Mouse (Mus musculus) forebrain, embryonic 15.5 days (tissue): ENCODE results near the gene Aqp7. TPM values are rescaled to one million over a fixed set of nuclear protein-coding genes. Genes with fewer than 3 reads are reported as not detected.
"Not testable (repeated sequence)": the region's sequence is repeated elsewhere in the genome, so short reads cannot be mapped to it uniquely, and the experiment has no call there.

Experiments
- ATAC-seq: fragments of 200-750 bp; cut with Nextera tagmentation; replicated peaks from 2 replicates; pipeline ENCODE4 v1.8.0; 2017; ENCODE audit warnings: mild to moderate bottlenecking, moderate TSS enrichment, moderate library complexity
- H3K27ac ChIP-seq: fragments of 300-500 bp; sonication (generic); replicated peaks from 2 replicates; pipeline ENCODE4 v1.5.1; 2015; ENCODE audit warnings: mild to moderate bottlenecking, inconsistent platforms
- H3K27me3 ChIP-seq: fragments of 300-500 bp; sonication (generic); 2 replicates; pipeline ENCODE4 v1.6.1; 2015; ENCODE audit warnings: inconsistent platforms
- H3K36me3 ChIP-seq: fragments of 300-500 bp; sonication (generic); 2 replicates; pipeline ENCODE4 v1.6.1; 2015; ENCODE audit warnings: mild to moderate bottlenecking, inconsistent platforms
- H3K4me1 ChIP-seq: fragments of 300-500 bp; sonication (generic); 2 replicates; pipeline ENCODE4 v1.6.1; 2015; ENCODE audit warnings: inconsistent platforms
- H3K4me2 ChIP-seq: fragments of 300-500 bp; sonication (generic); replicated peaks from 2 replicates; pipeline ENCODE4 v1.6.1; 2015; ENCODE audit warnings: mild to moderate bottlenecking, inconsistent platforms
- H3K4me3 ChIP-seq: fragments of 300-500 bp; sonication (generic); 2 replicates; pipeline ENCODE4 v1.5.1; 2015; ENCODE audit warnings: mild to moderate bottlenecking, inconsistent platforms
- H3K9ac ChIP-seq: fragments of 300-500 bp; sonication (generic); replicated peaks from 2 replicates; pipeline ENCODE4 v1.6.1; 2015; ENCODE audit warnings: mild to moderate bottlenecking, inconsistent platforms
- H3K9me3 ChIP-seq: fragments of 300-500 bp; sonication (generic); 2 replicates; pipeline ENCODE4 v1.6.1; 2016; ENCODE audit warnings: inconsistent platforms
- WGBS: fragments of 180-500 bp; shearing (Covaris S2); methylation state at CpG from one replicate; pipeline ENCODE4 v1.1.7; 2015; ENCODE audit warnings: mixed read lengths; 5-methylcytosine and 5-hydroxymethylcytosine counted together
- polyA plus RNA-seq: library from polyadenylated mRNA; unstranded; fragments of >200 nt; fragmentation: Nextera tagmentation; extraction: Ambion mirVana; gene quantifications from 2 replicates; pipeline ENCODE4 v1.2.1, GENCODE M21; 2015

The Aqp7 gene
- polyA plus RNA-seq, 1 experiment from 2014 or later: not detected

DNA sequence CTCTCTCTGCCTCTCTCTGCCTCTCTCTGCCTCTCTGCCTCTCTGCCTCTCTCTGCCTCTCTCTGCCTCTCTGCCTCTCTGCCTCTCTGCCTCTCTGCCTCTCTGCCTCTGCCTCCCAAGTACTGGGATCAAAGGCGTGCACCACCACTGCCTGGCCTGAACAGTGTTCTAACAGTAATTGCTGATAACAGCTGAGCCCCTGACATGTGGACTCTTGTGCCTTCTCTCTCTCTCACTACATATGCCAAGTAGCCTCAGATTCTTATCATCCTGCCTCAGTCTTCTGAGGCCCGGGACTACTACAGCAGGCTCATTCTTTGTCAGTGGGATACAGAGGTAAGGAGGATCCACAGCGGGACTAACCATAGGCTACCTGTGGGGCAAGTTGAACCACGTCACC, 34.9 kb upstream of the Aqp7 start:
- H3K9ac ChIP-seq, ATAC-seq, H3K4me3 ChIP-seq, H3K27me3 ChIP-seq, H3K27ac ChIP-seq, H3K4me2 ChIP-seq, H3K36me3 ChIP-seq, H3K4me1 ChIP-seq, H3K9me3 ChIP-seq: not testable (repeated sequence)
- WGBS: 76% methylated on average over 4 of the region's 4 CpGs

- H3K9me3 ChIP-seq: no peaks in the 10 kb centered on the region
- H3K4me3 ChIP-seq: no peak overlapping the region
- no peaks in the 10 kb centered on the region for H3K4me1 ChIP-seq
- H3K27ac ChIP-seq: no peak overlapping the region
- no peak overlapping the region for H3K4me2 ChIP-seq
- ATAC-seq: no peak
- WGBS: 76% methylated on average over 5 of the region's 5 CpGs
- no peaks in the 10 kb centered on the region for H3K36me3 ChIP-seq
- no peak overlapping the region for H3K9ac ChIP-seq
- no peaks in the 10 kb centered on the region for H3K27me3 ChIP-seq
Observed at GRCm38 (mm10) chr4:41081733-41082132, 33.8 kb upstream of the Aqp7 start.

- Histone ChIP-seq H3K4me2 (no peak overlapping the region), H3K9me3 (no peaks in the 10 kb centered on the region), H3K27ac (no peak overlapping the region), H3K36me3 (no peaks in the 10 kb centered on the region), H3K27me3 (no peaks in the 10 kb centered on the region), H3K9ac (no peak overlapping the region), H3K4me1 (no peaks in the 10 kb centered on the region), H3K4me3 (no peak overlapping the region)
- no peak for ATAC-seq
- 79% methylated on average over 6 of the region's 6 CpGs for WGBS
Observed at GRCm38 (mm10) chr4:41078726-41079125, 30.8 kb upstream of the Aqp7 start.

- no peaks in the 10 kb centered on the region for H3K4me1 ChIP-seq
- no peaks in the 10 kb centered on the region for H3K9me3 ChIP-seq
- H3K36me3 ChIP-seq: no peaks in the 10 kb centered on the region
- no peak overlapping the region for H3K4me2 ChIP-seq
- no peaks in the 10 kb centered on the region for H3K27me3 ChIP-seq
- no peak overlapping the region for H3K27ac ChIP-seq
- ATAC-seq: no peak
- no peak overlapping the region for H3K9ac ChIP-seq
- WGBS: 76% methylated on average over 6 of the region's 6 CpGs
- no peak overlapping the region for H3K4me3 ChIP-seq
Observed at GRCm38 (mm10) chr4:41074461-41074860, 26.5 kb upstream of the Aqp7 start.

- no peak for ATAC-seq
- Histone ChIP-seq H3K9me3 (no peaks in the 10 kb centered on the region), H3K27me3 (no peaks in the 10 kb centered on the region), H3K4me2 (no peak overlapping the region), H3K4me3 (no peak overlapping the region), H3K4me1 (no peaks in the 10 kb centered on the region), H3K9ac (no peak overlapping the region), H3K27ac (no peak overlapping the region), H3K36me3 (no peaks in the 10 kb centered on the region)
- WGBS: 82% methylated on average over 12 of the region's 12 CpGs
Observed at GRCm38 (mm10) chr4:41073008-41073817, 25.3 kb upstream of the Aqp7 start.

- Histone ChIP-seq H3K4me3 (no peak overlapping the region), H3K4me2 (no peak overlapping the region), H3K27ac (no peak overlapping the region), H3K36me3 (no peaks in the 10 kb centered on the region), H3K4me1 (no peaks in the 10 kb centered on the region), H3K9ac (no peak overlapping the region), H3K9me3 (no peaks in the 10 kb centered on the region), H3K27me3 (no peaks in the 10 kb centered on the region)
- no peak for ATAC-seq
- WGBS: 59% methylated on average over 14 of the region's 14 CpGs
Observed at GRCm38 (mm10) chr4:41071500-41072429, 23.8 kb upstream of the Aqp7 start.

- Histone ChIP-seq H3K4me1 (0 out of 2 replicates have a peak, but pooled peaks cover 3% of the 10 kb centered on the region), H3K27ac (no peak overlapping the region), H3K36me3 (no peaks in the 10 kb centered on the region), H3K27me3 (no peaks in the 10 kb centered on the region), H3K4me3 (no peak overlapping the region), H3K9ac (no peak overlapping the region), H3K9me3 (no peaks in the 10 kb centered on the region), H3K4me2 (no peak overlapping the region)
- no peak for ATAC-seq
- 82% methylated on average over 4 of the region's 4 CpGs for WGBS
Observed at GRCm38 (mm10) chr4:41065196-41065595, 17.3 kb upstream of the Aqp7 start.

GRCm38 (mm10) chr4:41063894-41064673, 16.1 kb upstream of the Aqp7 start:
- Histone ChIP-seq H3K4me2 (no peak overlapping the region), H3K4me1 (0 out of 2 replicates have a peak, but pooled peaks cover 3% of the 10 kb centered on the region), H3K36me3 (no peaks in the 10 kb centered on the region), H3K4me3 (no peak overlapping the region), H3K27me3 (no peaks in the 10 kb centered on the region), H3K27ac (no peak overlapping the region), H3K9me3 (no peaks in the 10 kb centered on the region), H3K9ac (no peak overlapping the region)
- WGBS: 18% methylated on average over 16 of the region's 16 CpGs
- ATAC-seq: no peak

- ATAC-seq: no peak
- Histone ChIP-seq H3K4me3 (no peak overlapping the region), H3K27me3 (no peaks in the 10 kb centered on the region), H3K9ac (no peak overlapping the region), H3K36me3 (no peaks in the 10 kb centered on the region), H3K4me2 (no peak overlapping the region), H3K27ac (no peak overlapping the region), H3K4me1 (0 out of 2 replicates have a peak, but pooled peaks cover 3% of the 10 kb centered on the region), H3K9me3 (no peaks in the 10 kb centered on the region)
- 66% methylated on average over 3 of the region's 3 CpGs for WGBS
Observed at GRCm38 (mm10) chr4:41063351-41063750, 15.4 kb upstream of the Aqp7 start.

DNA sequence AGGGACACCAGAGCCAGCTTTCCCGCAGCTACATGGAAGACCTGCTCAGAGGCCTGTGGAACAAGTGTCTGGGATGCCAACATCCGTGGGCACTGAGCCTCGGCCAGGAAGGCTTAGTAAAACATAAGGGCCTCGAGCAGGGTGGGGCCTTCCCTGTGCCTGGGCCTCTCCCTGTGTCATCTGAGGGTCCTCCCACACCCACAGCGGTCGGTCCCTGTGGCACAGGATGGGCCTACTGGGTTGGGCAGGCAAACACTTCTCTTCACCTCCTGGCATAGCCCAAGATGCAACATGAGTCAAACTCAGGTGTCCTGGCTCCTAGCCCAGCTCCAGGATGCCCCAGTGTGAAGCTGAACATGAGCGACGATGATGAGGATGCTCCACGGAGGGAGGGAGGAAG, 9.4 kb upstream of the Aqp7 start:
- H3K4me2 ChIP-seq: no peak overlapping the region
- no peak overlapping the region for H3K27ac ChIP-seq
- no peak for ATAC-seq
- no peaks in the 10 kb centered on the region for H3K4me1 ChIP-seq
- H3K36me3 ChIP-seq: no peaks in the 10 kb centered on the region
- no peaks in the 10 kb centered on the region for H3K9me3 ChIP-seq
- no peaks in the 10 kb centered on the region for H3K27me3 ChIP-seq
- H3K9ac ChIP-seq: no peak overlapping the region
- 70% methylated on average over 6 of the region's 9 CpGs for WGBS
- no peak overlapping the region for H3K4me3 ChIP-seq

DNA sequence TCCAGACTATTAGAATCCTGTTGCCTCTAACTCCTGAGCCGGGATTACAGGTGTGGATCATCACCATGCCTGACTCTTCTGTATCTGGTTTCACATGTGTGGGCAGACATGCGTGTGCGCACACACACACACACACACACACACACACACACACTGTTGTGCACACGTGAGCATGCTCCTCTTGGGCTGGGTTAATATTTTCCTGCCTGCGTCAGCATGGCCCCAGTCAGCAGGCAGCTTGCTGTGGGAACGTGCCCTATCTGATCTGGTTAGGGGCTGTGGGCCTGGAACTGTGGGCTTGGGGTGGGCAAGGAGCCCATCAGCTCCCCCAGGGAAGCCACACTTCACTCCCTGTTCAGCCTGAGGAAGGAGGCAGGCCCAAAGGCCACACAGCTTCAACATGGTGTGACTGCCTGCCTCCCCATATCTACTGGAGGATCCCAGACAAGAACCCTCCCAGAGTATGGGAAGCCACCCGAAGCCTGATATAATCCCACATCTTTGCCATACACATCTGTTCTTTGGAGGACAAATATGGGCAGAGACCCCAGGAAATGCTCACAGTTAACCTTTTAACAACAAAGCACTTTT, 8.9 kb upstream of the Aqp7 start:
- Histone ChIP-seq H3K36me3 (no peaks in the 10 kb centered on the region), H3K9me3 (no peaks in the 10 kb centered on the region), H3K4me3 (no peak overlapping the region), H3K4me1 (no peaks in the 10 kb centered on the region), H3K27ac (no peak overlapping the region), H3K4me2 (no peak overlapping the region), H3K9ac (no peak overlapping the region), H3K27me3 (no peaks in the 10 kb centered on the region)
- ATAC-seq: no peak
- WGBS: 71% methylated on average over 7 of the region's 7 CpGs
